Mouse (Mus musculus): Measurements from ENCODE around the gene Chd2.

DNA sequence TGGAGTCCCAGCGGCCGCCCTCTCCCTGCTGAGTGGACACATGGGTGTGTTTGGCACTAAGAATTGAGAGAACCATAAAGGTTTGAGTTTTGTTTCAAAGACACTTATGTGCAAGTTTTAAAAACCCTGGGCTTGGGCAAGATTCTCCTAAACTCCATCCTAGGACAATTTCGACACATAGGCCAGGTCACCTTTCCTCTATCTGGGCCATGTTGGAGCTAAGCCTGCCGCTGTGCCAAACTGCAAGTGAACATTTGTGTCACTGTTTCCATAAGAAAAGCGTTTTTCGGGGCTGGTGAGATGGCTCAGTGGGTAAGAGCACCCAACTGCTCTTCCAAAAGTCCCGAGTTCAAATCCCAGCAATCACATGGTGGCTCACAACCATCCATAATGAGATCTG is 116.2 kb downstream of the Chd2 start:
- TF ChIP-seq CTCF (IDR thresholded peaks at IDR 0.05; ENCODE audit: borderline replicate concordance, control insufficient read depth, extremely low read depth, insufficient read depth, low read length, poor library complexity): no peak
- no peak for TF ChIP-seq POLR2A (IDR thresholded peaks at IDR 0.05; ENCODE audit: control insufficient read depth, extremely low read depth, insufficient read depth, low read length, poor library complexity)
